Mouse (Mus musculus) neural tube, embryonic 11.5 days (tissue): ENCODE results near the gene Ghitm. TPM values are rescaled to one million over a fixed set of nuclear protein-coding genes. Genes with fewer than 3 reads are reported as not detected.

Source experiments
- ATAC-seq: fragments of 200-750 bp; cut with Nextera tagmentation; 2 replicates; pipeline ENCODE4 v1.8.0; 2017; ENCODE audit warnings: moderate number of reproducible peaks, mild to moderate bottlenecking, moderate TSS enrichment, moderate library complexity; ENCODE audit not compliant: insufficient read depth, low FRiP score, low TSS enrichment
- DNase-seq: peaks from one replicate; pipeline ENCODE4 v3.0.0-alpha.2; 2015; ENCODE audit warnings: low spot score
- H3K27ac ChIP-seq: fragments of 300-500 bp; sonication (generic); 2 replicates; pipeline ENCODE4 v1.5.1; 2014; ENCODE audit warnings: low read depth, mild to moderate bottlenecking, low read length
- H3K27me3 ChIP-seq: fragments of 300-500 bp; sonication (generic); 2 replicates; pipeline ENCODE4 v1.6.1; 2014; ENCODE audit warnings: mild to moderate bottlenecking, low read length, mixed read lengths; ENCODE audit not compliant: control insufficient read depth, insufficient read depth
- H3K36me3 ChIP-seq: fragments of 300-500 bp; sonication (generic); 2 replicates; pipeline ENCODE4 v1.6.1; 2014; ENCODE audit warnings: mild to moderate bottlenecking, low read length, moderate library complexity, mixed read lengths; ENCODE audit not compliant: control insufficient read depth, insufficient read depth
- H3K4me1 ChIP-seq: fragments of 300-500 bp; sonication (generic); 2 replicates; pipeline ENCODE4 v1.6.1; 2014; ENCODE audit warnings: low read length, mixed read lengths; ENCODE audit not compliant: control insufficient read depth, insufficient read depth
- H3K4me2 ChIP-seq: fragments of 300-500 bp; sonication (generic); 2 replicates; pipeline ENCODE4 v1.6.1; 2014; ENCODE audit warnings: low read depth, mild to moderate bottlenecking, moderate library complexity
- H3K4me3 ChIP-seq: fragments of 300-500 bp; sonication (generic); 2 replicates; pipeline ENCODE4 v1.5.1; 2014; ENCODE audit warnings: low read depth, low read length
- H3K9ac ChIP-seq: fragments of 300-500 bp; sonication (generic); 2 replicates; pipeline ENCODE4 v1.6.1; 2014; ENCODE audit warnings: mild to moderate bottlenecking, low read length
- H3K9me3 ChIP-seq: fragments of 300-500 bp; sonication (generic); 2 replicates; pipeline ENCODE4 v1.6.1; 2016; ENCODE audit warnings: low read length; ENCODE audit not compliant: control insufficient read depth
- WGBS: fragments of 180-500 bp; shearing (Covaris S2); extraction: QIAGEN DNeasy Blood & Tissue Kit; methylation state at CpG from one replicate; pipeline ENCODE4 v1.1.7; 2014; 5-methylcytosine and 5-hydroxymethylcytosine counted together
- polyA plus RNA-seq: library from polyadenylated mRNA; unstranded; fragments of >200 nt; fragmentation: Nextera tagmentation; extraction: Ambion mirVana; gene quantifications from 2 replicates; pipeline ENCODE4 v1.2.1, GENCODE M21; 2014

Ghitm gene
- polyA plus RNA-seq, 1 experiment from 2014 or later = 208 TPM

GRCm38 (mm10) chr14:37110456-37110855 lies 24.6 kb downstream of the Ghitm start:
- Histone ChIP-seq H3K4me1 (no peaks in the 10 kb centered on the region), H3K9me3 (no peaks in the 10 kb centered on the region), H3K9ac (no peak overlapping the region), H3K4me3 (no peak overlapping the region), H3K27ac (no peak overlapping the region), H3K27me3 (no peaks in the 10 kb centered on the region), H3K4me2 (no peak overlapping the region), H3K36me3 (no peaks in the 10 kb centered on the region)
- no peak for DNase-seq
- WGBS = 74% methylated on average over 2 of the region's 2 CpGs
- ATAC-seq = no peak

GRCm38 (mm10) chr14:37109975-37110374 lies 25.1 kb downstream of the Ghitm start:
- Histone ChIP-seq H3K9me3 (no peaks in the 10 kb centered on the region), H3K4me3 (no peak overlapping the region), H3K27ac (no peak overlapping the region), H3K9ac (no peak overlapping the region), H3K27me3 (no peaks in the 10 kb centered on the region), H3K4me1 (no peaks in the 10 kb centered on the region), H3K4me2 (no peak overlapping the region), H3K36me3 (no peaks in the 10 kb centered on the region)
- DNase-seq (no peak), ATAC-seq (no peak)
- WGBS = 27% methylated on average over 9 of the region's 9 CpGs

DNA sequence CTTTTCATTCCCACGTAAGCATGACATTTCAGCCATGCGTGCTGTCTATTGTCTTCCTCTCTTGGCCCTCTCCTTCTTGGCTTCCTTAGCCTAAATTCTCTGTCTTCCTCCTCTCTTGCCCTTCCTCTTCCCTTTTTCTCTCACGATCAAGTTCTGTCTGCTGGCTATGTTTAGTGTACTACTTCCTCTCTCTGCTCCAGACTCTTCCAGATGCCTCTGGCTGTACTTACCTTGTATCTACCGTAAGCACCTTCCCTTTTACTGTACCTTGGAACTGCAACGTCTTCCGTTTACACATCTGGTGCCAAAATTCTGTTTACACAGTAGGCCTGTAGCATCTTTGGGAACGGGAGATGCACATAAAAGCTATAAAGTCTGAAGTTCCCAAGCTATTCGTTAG lies 25.6 kb downstream of the Ghitm start:
- H3K9ac ChIP-seq = no peak overlapping the region
- DNase-seq (no peak), ATAC-seq (no peak)
- no peak overlapping the region for H3K4me2 ChIP-seq
- no peak overlapping the region for H3K27ac ChIP-seq
- H3K36me3 ChIP-seq = no peaks in the 10 kb centered on the region
- H3K4me3 ChIP-seq = no peak overlapping the region
- no peaks in the 10 kb centered on the region for H3K9me3 ChIP-seq
- WGBS = 74% methylated on average over 8 of the region's 8 CpGs
- H3K27me3 ChIP-seq = no peaks in the 10 kb centered on the region
- H3K4me1 ChIP-seq = no peaks in the 10 kb centered on the region

DNA sequence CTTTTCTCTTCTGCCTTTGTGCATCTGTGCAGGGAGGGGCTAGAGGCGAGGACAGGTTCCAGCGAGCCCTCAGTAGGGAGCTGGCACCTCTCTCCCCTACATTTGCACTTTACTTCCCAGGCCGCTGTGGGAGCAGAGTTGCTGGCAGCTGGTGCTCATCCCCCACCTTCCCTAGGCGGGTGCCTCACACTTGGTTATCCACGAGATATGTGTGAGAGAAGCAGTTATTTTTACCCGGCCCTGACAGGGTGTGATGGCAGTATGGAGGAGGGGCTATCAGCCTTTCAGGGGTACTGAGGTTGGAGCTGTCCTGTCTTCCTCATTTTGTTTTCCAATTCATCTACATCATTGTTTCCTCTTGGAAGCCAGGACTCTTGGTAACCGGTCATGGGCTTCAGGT lies 29.2 kb downstream of the Ghitm start:
- no peak overlapping the region for H3K9ac ChIP-seq
- no peaks in the 10 kb centered on the region for H3K27me3 ChIP-seq
- no peaks in the 10 kb centered on the region for H3K36me3 ChIP-seq
- H3K4me3 ChIP-seq = no peak overlapping the region
- DNase-seq = no peak
- H3K9me3 ChIP-seq = no peaks in the 10 kb centered on the region
- H3K27ac ChIP-seq = no peak overlapping the region
- 43% methylated on average over 7 of the region's 7 CpGs for WGBS
- no peak overlapping the region for H3K4me2 ChIP-seq
- H3K4me1 ChIP-seq = no peaks in the 10 kb centered on the region
- ATAC-seq = no peak

DNA sequence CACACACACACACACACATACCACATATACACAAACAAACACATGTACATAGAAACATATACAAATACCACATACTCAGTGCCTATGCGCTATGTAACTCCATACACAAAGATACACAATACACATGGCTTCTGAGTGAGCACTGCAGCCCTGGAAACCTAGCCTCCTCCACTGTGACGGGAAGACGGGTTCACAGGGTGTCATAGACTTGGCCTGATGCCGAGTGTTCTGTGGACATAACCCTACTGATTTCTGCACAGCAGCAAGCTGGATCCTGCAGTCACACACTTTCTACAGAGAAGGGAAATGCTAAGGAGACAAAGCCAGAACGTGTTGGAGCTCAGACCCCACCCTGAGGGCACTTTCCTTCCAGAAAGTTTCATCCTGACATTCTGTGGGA lies 30.3 kb downstream of the Ghitm start:
- Histone ChIP-seq H3K27me3 (no peaks in the 10 kb centered on the region), H3K4me2 (no peak overlapping the region), H3K4me3 (no peak overlapping the region), H3K9me3 (no peaks in the 10 kb centered on the region), H3K9ac (no peak overlapping the region), H3K36me3 (no peaks in the 10 kb centered on the region), H3K27ac (no peak overlapping the region), H3K4me1 (no peaks in the 10 kb centered on the region)
- ATAC-seq (no peak), DNase-seq (no peak)
- WGBS = 71% methylated on average over 5 of the region's 5 CpGs

DNA sequence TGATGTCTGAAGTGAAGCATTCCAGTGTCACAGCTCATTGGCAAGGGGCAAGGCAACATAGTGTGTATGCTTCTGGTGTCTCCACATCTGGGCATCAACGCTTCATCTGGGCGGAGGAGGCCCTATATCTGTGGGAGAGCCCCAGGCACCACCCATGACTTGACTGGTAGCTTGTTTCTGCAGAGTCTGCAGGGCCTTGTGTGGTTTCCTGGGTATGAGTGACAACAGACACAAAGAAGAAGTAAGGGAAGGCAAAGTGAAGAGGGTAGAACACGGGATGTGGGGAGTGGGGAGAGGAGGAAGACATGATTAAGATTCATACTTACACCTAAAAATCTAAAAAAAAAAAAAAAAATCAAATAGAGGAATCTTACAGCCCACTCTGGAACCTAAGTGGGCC lies 32.6 kb downstream of the Ghitm start:
- H3K27ac ChIP-seq = no peak overlapping the region
- H3K27me3 ChIP-seq = no peaks in the 10 kb centered on the region
- DNase-seq (no peak), ATAC-seq (no peak)
- H3K4me2 ChIP-seq = no peak overlapping the region
- H3K9ac ChIP-seq = no peak overlapping the region
- WGBS = 77% methylated on average over 3 of the region's 3 CpGs
- no peaks in the 10 kb centered on the region for H3K9me3 ChIP-seq
- H3K4me3 ChIP-seq = no peak overlapping the region
- no peaks in the 10 kb centered on the region for H3K36me3 ChIP-seq
- H3K4me1 ChIP-seq = peaks cover 2% of the 10 kb centered on the region; the same call in 1 of the 2 replicates

DNA sequence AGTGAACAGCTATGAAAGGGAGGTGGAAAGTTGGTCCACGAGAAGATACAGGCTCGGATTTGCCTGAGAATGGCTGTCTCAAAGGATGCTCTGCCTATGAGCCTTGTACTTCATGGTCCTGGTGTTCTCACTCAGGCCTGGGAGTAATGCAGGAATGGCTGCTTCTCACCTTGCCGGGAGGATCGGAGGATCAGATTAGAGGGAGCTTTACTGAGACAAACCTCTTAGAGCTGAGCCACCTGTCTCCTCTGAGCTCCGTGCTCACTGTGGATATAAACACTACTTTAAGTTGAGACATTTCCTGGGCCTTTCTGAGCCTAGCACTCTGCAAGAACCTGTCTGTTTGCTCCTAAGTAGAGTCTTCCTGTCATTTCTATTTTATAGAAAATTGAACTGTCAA lies 33.5 kb downstream of the Ghitm start:
- no peak for DNase-seq
- Histone ChIP-seq H3K4me2 (no peak overlapping the region), H3K27me3 (no peaks in the 10 kb centered on the region), H3K36me3 (no peaks in the 10 kb centered on the region), H3K27ac (no peak overlapping the region), H3K4me1 (peaks cover 2% of the 10 kb centered on the region; the same call in 1 of the 2 replicates), H3K4me3 (no peak overlapping the region), H3K9ac (no peak overlapping the region), H3K9me3 (no peaks in the 10 kb centered on the region)
- 93% methylated on average over 5 of the region's 5 CpGs for WGBS
- ATAC-seq = no peak

DNA sequence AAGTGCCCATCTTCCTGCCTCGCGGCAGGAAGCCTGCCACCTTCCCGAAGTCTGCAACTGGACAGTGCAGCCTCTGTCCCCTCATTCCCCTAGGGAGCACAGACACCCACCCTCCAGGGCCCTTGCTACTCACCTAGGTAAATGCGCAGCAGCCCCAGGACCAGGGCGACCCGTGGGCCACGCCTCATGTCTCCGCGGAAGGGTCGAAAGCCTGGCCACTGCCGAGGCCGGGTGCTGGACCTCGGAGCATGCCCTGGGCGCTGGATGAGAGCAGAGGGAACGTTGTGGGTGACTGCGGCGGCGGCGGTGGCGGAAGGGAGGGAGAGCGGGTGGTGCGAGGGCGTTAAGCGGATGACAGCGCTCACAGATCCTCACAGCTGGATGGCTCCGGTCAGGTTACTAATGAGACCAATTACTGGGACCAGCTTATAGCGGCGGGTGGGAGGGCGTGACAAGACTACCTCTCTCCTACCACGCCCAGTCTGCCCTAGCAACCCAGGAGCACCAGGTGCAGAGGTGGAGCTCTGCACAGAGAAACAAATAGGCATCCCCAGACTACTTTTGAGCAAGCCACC lies 37.0 kb downstream of the Ghitm start, which contains the start of gene Cdhr1:
Cdhr1 (minus strand) TSS at position 392 of the 575 bp plus-strand sequence.
- Histone ChIP-seq H3K4me1 (peaks cover 2% of the 10 kb centered on the region; the same call in 1 of the 2 replicates), H3K4me2 (peak within 1 kb of the TSS; percentile 65), H3K9me3 (no peaks in the 10 kb centered on the region), H3K9ac (peak within 1 kb of the TSS; percentile 48), H3K36me3 (no peaks in the 10 kb centered on the region), H3K4me3 (peak within 1 kb of the TSS; percentile 33), H3K27ac (no peak within 1 kb of the TSS), H3K27me3 (no peaks in the 10 kb centered on the region)
- WGBS = under 1% methylated on average over 22 of the region's 30 CpGs
- ATAC-seq = peak; percentile 67
- DNase-seq = peak; percentile 41

DNA sequence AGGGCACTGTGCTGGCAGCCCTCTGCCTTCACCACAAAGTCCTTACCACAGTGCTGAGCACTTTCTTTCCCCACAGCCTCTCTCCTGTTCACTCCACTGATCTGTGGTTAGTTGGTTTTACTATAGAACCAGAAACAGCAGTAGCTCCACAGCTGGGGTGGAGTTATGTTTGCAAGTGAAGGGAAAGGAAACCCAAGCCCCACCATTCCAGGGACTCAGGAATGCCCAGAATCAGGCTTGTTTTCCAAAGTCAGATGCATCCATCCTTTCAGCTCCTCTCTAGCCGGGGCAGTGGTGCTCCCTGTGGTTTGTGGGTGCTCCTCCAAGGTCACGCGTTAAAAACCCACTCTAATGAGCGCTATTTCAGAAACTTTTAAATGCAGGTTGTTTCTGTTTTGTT lies 39.5 kb downstream of the Ghitm start:
- no peaks in the 10 kb centered on the region for H3K36me3 ChIP-seq
- H3K4me1 ChIP-seq = peaks cover 2% of the 10 kb centered on the region; the same call in 1 of the 2 replicates
- no peak overlapping the region for H3K4me2 ChIP-seq
- no peak for ATAC-seq
- DNase-seq = no peak
- H3K4me3 ChIP-seq = no peak overlapping the region
- H3K9me3 ChIP-seq = no peaks in the 10 kb centered on the region
- 83% methylated on average over 4 of the region's 4 CpGs for WGBS
- H3K27ac ChIP-seq = no peak overlapping the region
- H3K27me3 ChIP-seq = no peaks in the 10 kb centered on the region
- H3K9ac ChIP-seq = no peak overlapping the region
